In genomic region chr14:100062516-100062915, GRCm38 (mm10) we compare ENCODE assay signal across 17 mouse cellular contexts.
"Had no signal": no experiment of that assay in that cellular context is flagged by ENCODE, and none has a peak within 500 bp of the region (broad histone marks: within the 10 kb centered on the region; RNA-seq: fewer than 3 reads in every experiment).

No protein-coding gene starts in this region.

- H3K36me3 ChIP-seq: lung, embryonic 15.5 days; midbrain, embryonic 12.5 days; stomach, embryonic 15.5 days had no signal

- H3K4me1 ChIP-seq: lung, embryonic 15.5 days; megakaryocyte, embryonic 14.5 days; midbrain, embryonic 12.5 days; neural tube, embryonic 12.5 days; stomach, embryonic 15.5 days had no signal

- H3K4me3 ChIP-seq: lung, embryonic 15.5 days; megakaryocyte, embryonic 14.5 days; midbrain, embryonic 12.5 days; neural tube, embryonic 12.5 days; stomach, embryonic 15.5 days had no signal

- H3K9ac ChIP-seq: liver, postnatal 0 days; lung, embryonic 15.5 days; midbrain, embryonic 12.5 days; neural tube, embryonic 12.5 days; stomach, embryonic 15.5 days had no signal

- H3K4me2 ChIP-seq: lung, embryonic 15.5 days; midbrain, embryonic 12.5 days; neural tube, embryonic 12.5 days; stomach, embryonic 15.5 days had no signal

- H3K27me3 ChIP-seq: lung, embryonic 15.5 days; megakaryocyte, embryonic 14.5 days; midbrain, embryonic 12.5 days; neural tube, embryonic 12.5 days; stomach, embryonic 15.5 days had no signal

- H3K27ac ChIP-seq: lung, embryonic 15.5 days; macrophage; midbrain, embryonic 12.5 days; neural tube, embryonic 12.5 days; stomach, embryonic 15.5 days; stomach, postnatal 0 days had no signal

- H3K9me3 ChIP-seq: lung, embryonic 15.5 days; midbrain, embryonic 12.5 days; neural tube, embryonic 12.5 days; stomach, embryonic 15.5 days had no signal

- ATAC-seq: liver, postnatal 0 days; lung, postnatal 0 days had no signal

- DNase-seq: liver, postnatal 0 days; lung, adult 2 months; lung, postnatal 14 days; lung, postnatal 36 days; midbrain, embryonic 14.5 days; right cerebral cortex, postnatal 14 days; thymus, adult 2 months; thymus, postnatal 25 days; thymus, postnatal 4 days had no signal
